Mouse (Mus musculus): ENCODE results near the gene Nanos2. TPM values are rescaled to one million over a fixed set of nuclear protein-coding genes. Genes with fewer than 3 reads are reported as not detected.
A peak's percentile ranks its signal among the peaks of the same experiment; 100 is the strongest.

Nanos2 gene
- total RNA-seq, 1 experiment from 2014 or later = not detected

DNA sequence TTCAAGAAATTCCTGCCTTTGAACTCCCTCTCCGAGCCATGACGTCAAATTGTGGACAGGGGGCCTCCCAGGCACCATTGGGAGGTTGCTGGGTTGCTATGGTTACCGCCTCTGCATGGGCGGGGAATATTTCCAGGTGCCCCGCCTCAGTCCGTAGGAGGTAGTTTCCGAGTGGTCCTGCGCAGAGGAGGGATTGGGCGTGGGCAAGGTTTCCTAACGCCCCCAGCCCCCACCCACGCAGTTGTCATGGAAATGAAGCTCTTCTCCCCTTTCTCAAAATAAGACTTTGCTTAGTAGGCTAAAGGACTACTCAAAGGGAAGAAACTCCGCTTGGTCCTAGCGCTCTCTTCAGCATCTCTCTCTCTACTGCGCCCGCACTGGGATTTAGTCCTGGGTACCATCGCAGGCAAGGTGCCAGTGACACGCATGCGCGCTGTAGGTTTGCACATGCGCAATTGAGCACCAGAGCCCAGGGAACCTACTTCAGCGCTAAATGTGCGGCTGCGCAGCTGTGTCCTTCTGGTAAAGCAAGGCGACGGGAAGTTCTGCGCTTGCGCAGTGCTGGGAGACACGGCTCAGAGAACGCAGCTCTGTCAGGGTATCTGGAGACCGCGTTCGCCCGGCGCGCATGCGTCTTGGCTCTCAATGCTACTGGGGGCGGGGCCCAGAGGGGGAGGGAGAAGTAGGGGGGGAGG, 3.5 kb downstream of the Nanos2 start, which contains the start of gene Mypop:
Gene Mypop (plus strand): TSS at position 645 of the 695 bp plus-strand sequence.
- peak; percentile 100 for DNase-seq

DNA sequence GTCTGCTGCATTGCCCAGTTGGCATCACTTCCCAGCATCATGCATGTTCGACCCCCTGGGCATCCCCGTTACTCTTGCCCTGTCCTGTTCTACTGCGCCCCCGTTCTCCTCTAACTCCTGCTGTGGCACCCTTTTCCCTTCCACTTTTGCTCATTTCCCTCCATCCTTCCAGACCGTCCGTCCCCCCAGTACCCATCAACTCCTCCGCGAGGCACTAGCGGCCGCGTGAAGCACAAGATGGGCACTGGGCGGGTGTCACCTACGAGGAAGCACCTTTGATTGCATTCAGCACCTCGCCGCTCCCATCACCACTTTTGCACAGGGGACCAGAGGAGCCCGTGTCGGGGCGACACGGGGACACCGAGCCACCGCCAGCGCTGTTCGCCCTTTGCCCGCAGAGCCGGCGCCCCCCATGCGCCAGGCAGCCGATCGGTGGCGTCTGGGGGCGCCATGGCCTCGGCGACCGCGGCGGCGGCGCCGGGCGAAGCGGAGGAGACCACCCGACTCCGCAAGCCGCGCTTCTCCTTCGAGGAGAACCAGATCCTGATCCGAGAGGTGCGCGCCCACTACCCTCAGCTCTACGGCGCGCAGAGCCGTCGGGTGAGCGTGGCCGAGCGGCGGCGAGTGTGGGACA, 4.6 kb downstream of the Nanos2 start:
- peak; percentile 36 for DNase-seq

DNA sequence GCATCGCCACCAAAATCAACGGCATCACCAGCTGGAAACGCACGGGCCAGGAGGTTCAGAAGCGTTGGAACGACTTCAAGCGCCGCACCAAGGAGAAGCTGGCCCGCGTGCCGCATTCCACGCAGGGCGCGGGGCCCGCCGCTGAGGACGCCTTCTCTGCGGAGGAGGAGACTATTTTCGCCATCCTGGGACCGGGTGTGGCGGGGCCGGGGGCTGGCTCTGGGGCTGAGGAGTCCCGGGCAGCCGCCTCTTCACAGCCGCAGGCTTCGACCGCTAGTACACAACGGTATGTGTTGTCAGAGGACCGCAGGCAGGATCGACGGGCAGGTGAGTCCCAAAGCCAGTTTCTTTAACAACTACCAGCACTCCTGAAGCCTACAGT, 5.1 kb downstream of the Nanos2 start:
- DNase-seq = peak; percentile 52

DNA sequence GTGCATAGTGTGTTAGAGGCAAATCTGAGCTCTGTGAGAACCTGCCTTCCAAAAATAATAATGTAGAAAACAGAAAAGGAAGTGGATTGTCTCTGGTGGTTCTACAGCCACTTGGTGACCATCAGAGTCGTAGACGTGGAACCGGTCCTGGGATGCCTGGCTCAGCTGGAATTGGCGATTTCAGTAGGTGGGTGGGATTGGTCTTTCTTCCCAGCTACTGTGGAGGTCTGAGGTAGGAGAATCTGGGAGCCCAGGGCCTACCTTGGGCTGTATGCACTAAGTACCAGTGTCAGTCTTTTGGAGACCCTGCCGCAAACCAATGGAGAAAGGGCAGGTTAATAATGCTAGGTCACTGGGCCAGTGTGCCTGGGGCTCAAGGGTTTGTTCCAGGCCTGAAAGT, 5.8 kb downstream of the Nanos2 start:
- no peak for DNase-seq

DNA sequence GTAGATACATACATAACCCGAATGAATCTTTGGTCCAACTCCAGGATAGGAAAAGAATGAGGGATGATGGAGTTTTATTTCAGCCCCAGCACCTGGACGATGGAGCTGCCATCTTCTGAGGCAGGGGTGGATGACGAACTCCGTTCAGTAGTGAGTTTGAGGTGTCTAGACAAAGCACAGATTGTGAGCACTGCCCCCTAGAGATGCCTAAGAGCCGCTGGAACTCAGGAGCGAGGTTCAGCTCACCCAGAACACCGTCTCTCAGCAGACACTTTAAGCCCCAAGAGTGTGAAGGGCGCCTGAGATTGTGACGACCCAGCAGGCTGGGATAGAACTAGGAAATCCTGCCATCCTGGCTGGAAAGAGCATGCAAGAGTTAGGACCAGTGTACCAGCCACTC, 11.6 kb downstream of the Nanos2 start:
- no peak for DNase-seq

DNA sequence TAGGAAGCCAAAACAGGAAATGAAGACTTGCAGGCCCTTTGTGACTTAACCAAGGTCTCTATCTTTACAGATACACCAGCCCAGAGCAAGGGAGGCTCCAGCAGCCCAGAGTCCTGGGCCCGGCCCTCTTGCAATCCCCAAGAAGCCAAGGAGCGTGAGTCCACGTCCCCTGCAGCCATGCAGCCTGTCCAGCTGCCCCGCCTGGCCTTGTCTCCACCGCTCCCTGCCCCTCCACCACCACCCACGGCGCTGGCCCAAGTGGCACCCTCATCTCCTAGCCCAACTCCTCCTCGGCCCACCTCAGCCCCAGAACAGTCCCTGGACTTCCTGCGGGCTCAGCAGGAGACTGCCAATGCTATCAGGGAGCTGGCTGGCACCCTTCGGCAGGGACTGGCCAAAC, 13.2 kb downstream of the Nanos2 start:
- no peak for DNase-seq

DNA sequence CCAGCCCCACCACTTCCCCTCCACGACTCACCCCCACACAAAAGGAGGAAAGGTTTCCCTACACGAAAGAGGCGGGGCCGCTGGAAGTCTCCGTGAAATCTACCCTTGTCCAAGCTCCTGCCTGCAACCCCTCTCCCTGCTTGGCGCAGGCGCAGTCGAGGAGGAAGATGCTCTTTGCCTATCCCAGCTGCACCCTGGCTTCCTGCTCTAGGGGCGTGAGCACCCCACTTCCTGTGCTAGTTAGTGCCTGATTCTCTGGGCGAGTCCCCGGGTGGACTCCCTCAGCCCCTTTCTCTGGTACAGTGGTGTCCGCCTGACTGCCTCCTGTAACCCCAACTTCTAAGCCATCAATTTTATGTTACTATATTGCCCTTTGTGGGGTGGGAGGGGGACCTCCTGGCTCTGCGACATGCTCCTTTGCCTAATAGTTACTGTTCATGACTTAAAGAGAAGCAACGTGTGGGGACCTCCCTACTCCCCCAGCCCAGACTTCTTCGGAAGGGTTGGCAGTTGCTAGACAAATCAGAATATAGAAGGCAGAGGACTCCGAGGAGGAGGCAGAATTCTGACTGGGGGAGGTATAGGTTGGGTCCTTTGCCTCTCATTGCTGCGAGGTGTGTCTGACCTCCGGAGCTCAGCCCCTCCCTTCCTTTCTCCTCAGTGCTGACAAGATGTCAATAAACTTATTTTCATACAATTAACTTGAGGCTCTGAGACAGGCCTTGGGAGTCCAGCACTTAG, 14.0 kb downstream of the Nanos2 start:
- DNase-seq = peak; percentile 83

DNA sequence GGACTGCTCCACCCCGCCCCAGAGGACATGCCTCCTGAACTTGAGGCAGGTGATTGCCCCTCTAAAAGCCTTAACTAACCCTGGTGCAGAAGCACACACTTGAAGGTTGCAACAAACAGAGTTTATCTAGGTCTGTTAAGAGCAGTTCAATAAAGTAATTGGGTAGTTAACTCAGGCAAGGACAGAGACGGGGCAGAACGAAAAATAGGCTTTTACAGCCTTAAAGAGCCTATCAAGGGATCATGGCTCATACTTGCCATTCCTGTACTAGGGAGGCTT, 14.5 kb downstream of the Nanos2 start:
- DNase-seq = no peak

DNA sequence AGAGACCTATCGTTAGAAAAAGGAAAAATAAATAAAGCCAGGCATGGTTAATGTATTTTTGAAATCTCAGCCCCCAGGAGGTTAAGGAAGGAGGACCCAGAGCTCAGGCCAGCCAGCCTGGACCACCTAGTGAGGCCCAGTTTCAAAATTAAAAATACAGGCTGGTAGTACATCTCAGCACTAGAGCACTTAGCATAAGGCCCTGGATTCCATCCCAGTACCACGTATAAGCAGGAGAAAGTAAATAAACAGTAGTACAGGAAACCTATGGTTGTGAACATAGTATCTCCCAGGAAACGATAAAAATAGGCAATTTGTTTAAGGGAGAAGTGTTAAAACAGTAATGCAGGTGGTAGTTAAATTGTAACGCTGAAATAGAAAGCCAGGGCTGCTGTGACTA, 14.9 kb downstream of the Nanos2 start:
- no peak for DNase-seq

DNA sequence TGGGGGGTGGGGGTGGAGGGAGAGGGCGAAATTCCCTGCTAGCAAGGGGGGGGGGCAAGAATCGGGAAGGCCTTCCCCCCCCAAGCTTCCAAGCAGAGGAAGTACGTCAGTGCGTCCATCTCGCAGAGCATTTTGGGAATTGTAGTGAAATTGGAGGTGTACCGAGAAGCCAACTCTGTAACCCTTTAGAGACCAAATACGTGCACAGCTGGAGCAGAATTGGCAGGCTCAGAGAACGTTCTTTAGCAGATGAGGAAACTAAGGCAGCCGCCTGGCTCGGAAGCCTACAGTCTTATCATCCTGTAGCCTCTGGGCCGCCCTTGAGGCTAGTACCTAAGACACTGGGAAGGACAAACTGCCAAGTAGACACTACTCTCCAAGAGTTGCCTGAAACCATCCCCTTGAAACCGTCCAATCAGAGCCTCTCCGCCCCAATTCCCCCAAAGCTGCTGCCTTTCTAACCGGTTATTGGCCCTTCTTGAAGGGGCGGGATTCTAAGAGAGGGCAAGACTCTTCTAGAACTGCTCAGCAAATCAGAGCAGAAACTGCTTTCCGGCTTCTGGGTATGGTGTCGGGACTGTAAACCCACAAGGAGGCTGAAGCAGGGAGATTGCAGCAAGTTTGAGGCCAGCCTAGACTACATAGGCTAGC, 15.8 kb downstream of the Nanos2 start:
- peak; percentile 85 for DNase-seq

DNA sequence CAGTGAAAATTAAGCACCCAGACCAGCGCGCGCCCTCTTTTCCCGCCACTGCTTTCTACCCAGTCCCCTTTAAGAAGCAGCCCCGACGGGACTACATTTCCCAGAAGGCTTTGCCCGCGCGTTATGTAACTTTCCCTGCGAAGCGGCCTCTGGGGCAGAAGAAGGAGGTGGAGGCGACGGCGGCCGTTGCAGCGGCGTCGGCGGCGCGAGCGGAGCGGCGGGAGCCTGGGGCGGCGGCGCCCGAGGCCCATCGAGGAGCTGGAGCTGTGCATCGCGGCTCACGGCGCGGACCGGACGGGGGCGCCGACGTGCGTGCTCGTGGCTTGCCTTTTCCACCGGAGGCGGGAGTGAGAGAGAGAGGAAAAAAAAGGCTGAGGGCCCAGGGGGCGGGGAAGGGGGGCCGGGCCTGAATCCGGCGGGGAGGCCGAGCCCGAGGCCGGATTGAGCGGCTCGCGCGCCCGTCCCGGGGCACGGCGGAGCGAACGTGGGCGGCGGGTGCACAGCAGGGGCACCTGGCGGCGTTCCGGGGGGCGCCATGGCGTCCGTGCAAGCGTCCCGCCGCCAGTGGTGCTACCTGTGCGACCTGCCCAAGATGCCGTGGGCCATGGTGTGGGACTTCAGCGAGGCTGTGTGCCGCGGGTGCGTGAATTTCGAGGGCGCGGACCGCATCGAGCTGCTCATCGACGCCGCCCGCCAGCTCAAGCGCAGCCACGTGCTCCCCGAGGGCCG, 16.9 kb downstream of the Nanos2 start, which contains the start of gene Irf2bp1:
Gene Irf2bp1 (plus strand): TSS at position 143 of the 729 bp plus-strand sequence.
- DNase-seq = peak; percentile 96

DNA sequence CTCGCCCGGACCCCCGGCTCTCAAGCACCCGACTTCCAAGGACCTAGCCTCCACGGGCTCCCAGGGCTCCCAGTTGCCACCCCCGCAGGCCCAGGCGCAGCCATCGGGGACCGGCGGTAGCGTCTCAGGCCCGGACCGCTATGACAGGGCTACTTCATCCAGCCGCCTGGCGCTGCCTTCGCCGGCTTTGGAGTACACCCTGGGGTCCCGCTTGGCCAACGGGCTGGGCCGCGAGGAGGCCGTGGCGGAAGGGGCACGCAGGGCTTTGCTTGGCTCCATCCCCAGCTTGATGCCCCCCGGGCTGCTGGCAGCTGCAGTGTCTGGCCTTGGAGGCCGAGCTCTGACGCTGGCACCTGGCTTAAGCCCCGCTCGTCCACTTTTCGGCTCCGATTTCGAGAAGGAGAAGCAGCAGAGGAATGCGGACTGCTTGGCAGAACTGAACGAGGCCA, 17.5 kb downstream of the Nanos2 start:
- peak; percentile 72 for DNase-seq

DNA sequence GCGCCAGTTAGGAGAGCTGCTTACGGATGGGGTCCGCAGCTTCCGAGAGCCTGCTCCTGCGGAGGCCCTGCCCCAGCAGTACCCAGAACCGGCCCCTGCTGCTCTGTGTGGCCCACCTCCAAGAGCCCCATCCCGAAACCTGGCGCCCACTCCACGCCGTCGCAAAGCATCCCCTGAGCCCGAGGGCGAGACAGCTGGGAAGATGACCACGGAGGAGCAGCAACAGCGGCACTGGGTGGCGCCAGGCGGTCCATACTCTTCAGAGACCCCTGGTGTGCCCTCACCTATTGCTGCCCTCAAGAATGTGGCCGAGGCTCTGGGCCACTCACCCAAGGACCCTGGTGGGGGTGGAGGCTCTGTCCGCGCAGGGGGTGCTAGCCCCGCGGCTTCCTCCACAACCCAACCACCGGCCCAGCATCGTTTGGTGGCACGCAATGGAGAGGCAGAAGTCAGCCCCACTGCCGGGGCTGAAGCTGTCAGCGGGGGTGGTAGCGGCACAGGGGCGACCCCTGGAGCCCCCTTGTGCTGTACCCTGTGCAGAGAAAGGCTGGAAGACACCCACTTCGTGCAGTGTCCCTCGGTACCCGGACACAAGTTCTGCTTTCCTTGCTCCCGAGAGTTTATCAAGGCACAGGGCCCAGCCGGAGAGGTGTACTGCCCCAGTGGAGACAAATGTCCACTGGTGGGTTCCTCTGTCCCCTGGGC, 18.4 kb downstream of the Nanos2 start:
- no peak for DNase-seq

DNA sequence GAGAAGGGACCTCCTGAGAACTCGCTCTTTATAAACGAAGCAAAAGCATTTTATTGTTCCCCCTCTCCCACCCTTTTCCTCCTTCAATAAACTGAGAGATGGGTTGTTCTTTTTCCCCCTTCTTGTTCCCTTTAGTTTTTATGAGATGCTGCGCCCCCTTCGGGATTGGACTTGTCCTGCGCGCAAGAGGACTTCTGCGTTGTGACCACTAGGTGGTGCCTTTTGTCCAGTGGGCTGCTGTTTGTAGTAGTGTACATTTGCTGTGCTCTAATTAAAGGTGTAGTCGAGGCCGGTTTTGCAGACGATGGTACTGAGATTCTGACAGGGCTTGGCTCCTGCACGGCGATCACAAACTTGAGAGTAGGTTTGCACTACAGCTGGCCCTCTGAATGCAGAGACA, 19.3 kb downstream of the Nanos2 start:
- DNase-seq = peak; percentile 90

DNA sequence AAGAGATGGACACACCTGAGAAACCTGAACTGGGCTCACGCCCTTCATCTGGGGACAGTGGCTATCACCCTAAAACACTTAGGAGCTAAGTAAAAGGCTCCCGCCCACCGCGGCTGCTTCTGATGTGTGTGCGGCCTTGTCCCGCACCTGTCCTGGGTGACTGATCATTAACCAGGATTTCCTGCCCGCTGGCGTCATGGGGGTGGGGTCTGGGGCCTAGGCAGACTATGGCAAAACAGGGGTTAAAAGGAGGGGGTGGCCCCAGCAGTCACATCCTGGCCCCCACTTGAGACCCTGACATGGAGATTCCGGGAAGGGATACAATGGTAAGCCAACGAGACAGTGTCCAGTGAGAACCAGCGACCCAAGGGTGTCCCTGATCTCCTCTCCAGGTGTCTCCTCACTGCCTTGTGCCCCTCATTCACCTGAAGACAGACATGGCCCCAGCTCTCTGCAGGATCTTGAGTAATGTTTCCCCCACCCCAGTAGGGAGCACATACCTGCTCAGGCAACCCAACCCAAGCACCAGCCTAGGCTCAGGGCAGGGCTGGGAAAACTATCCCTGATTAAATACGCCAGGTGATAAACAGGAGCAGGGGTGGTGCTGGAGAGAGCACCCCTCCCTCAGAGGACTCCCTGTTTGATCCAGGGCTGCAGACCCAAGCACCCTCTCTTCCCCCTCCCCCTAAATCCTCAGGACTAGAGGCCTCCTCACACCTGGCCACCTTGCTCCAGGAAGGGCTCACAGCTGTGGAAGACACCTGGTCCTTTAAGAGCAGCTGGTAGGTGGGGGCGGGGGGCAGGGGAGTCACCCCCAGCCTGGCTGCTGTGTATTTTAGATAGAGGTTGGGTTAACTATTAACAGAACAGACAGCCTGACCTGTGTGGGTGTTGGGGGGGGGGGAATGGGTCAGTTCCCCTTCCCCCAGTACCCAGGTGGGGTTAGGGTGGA, 20.1 kb downstream of the Nanos2 start:
- no peak for DNase-seq

DNA sequence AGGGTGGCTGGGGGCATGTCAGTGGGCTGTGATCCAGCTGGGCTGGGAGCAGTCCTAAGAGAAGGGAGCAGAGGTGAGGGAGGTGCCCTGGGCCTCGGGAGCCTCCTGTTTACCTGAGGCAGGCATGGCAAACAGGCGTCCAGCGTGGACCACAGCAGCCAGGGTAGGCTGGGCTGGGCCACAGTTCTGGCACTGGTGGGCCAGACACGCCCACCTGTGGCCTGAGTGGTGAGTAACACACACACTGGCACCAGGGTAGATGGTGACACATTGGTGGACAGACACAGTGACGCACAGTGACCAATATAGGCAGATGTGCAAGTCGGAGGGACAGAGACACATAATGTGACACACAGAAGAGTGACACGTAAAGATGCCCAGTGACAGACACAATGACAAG, 23.4 kb downstream of the Nanos2 start:
- DNase-seq = peak; percentile 52

DNA sequence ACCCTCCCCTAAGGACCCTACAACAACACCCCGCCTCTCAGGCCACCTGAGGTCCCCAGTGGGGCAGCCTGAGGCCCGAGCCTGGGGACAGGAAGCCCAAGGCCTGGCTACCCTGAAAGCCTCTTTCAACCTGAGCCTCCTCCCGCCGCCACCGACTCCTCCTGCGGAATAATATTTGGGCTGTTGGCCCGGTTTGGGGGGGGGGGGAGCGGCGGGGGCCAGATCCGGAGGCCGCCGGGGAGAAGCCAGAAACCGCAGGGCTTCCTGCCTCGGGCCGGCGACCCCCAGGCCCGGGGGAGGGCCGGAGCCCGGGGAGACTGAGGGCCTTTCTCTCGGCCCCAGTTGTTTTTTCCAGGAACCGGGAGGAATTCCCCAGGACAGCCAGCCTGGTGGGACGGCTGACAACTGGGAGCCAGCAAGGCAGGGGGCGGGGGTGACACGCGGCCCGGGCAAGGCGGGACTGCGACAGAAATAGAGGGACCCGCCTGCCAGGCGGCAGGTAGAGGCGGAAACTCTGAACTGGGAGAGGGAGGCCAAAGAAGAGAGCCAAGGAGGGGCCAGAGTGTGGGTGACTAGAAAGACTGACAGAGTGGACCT, 24.9 kb downstream of the Nanos2 start:
- DNase-seq = peak; percentile 65

DNA sequence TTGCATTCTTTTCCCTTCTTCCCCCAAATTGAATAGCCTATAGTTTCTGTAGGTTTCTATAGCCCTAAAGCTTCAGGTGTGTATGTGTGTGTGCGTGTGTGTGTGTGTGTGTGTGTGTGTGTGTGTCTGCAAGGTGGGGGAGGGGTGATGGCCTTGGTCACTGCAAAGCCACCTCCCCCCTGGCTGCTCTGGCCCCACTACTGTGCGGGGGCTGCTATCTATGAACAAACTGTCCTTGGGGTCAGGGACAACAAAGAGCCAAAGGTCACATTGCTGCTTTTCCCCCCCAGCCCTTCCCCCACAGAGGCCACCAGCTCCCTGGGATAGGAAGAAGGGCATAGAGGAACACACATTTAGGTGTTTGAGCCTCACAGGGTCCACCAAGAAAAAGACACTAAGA, 25.7 kb downstream of the Nanos2 start:
- DNase-seq = peak; percentile 47

DNA sequence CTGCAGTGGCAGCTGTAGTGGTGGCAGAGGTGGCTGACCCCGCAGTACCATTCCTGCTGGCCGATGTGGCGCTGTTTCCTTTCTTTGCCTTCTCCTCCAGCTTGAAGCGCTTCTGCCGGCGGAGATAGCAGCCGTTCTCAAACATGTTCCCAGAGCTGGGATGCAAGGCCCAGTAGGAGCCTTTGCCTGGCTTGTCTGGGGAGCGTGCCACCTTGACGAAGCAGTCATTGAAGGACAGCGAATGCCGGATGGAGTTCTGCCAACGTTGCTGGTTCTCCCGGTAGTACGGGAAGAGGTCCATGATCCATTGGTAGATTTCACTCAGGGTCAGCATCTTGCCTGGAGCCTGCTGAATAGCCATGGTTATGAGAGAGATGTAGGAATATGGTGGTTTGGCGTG, 27.3 kb downstream of the Nanos2 start:
- peak; percentile 24 for DNase-seq

DNA sequence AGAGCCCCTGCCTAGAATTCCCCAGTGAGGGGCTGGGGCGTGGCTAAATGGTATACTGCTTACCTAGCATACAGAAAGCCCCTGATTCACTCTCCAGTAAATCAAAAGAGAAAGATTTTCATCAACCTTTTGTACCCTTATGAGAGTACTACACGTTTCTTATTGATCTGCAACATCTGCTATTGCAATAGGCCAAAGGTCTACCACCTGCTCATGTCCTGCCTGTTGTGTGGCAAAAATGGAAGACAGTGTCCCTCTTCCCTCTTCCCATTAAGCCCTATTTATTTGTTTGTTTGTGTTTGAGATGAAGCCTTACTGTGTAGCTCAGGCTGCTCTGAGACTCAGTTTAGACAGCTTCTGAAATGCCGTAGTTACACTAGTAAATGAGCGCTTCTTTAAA, 28.8 kb downstream of the Nanos2 start:
- no peak for DNase-seq
